Mouse (Mus musculus) bone marrow macrophage, adult 2 months (primary cell): ENCODE measurements at regions not wholly inside any gene's neighbourhood (a gene's known extent, or its start where the extent isn't known, plus 50 kb on each side); places are given as distances from the start of the nearest gene placed in this dataset.

ENCODE experiments used
- CTCF ChIP-seq: IDR thresholded peaks from 2 replicates; pipeline ENCODE4 v1.5.1; 2012; ENCODE audit warnings: low read depth, mild to moderate bottlenecking, low read length, moderate library complexity
- POLR2A ChIP-seq: IDR thresholded peaks from 2 replicates; pipeline ENCODE4 v1.6.1; 2012; ENCODE audit warnings: mild to moderate bottlenecking, low read depth, low read length, borderline replicate concordance

- no peak for TF ChIP-seq CTCF
- no peak for TF ChIP-seq POLR2A
These were observed 210.9 kb upstream of the Rgmb start for GRCm38 (mm10) chr17:16041542-16042251.
